Mouse (Mus musculus): ENCODE results near the gene Xpo6.
A peak's percentile ranks its signal among the peaks of the same experiment; 100 is the strongest.

GRCm38 (mm10) chr7:126230357-126231148 is 30.3 kb upstream of the Xpo6 start:
- TF ChIP-seq CTCF (IDR thresholded peaks at IDR 0.05; ENCODE audit: control insufficient read depth, insufficient read depth, insufficient read length): no peak
- TF ChIP-seq USF1 (IDR thresholded peaks at IDR 0.05; ENCODE audit: low read depth): peak; percentile 25
- TF ChIP-seq MAX (IDR thresholded peaks at IDR 0.05): no peak
- no peak for TF ChIP-seq CEBPB (IDR thresholded peaks at IDR 0.05; ENCODE audit: low read depth)
- no peak for TF ChIP-seq MYOG (IDR thresholded peaks at IDR 0.05; ENCODE audit: control insufficient read depth, extremely low read depth, insufficient read length)
- TF ChIP-seq FOSL1 (IDR thresholded peaks at IDR 0.05; ENCODE audit: insufficient read depth, low read length, poor library complexity, severe bottlenecking): no peak

Data from C2C12 (cell line).